Mouse (Mus musculus) liver, embryonic 14.5 days (tissue): ENCODE measurements at regions not wholly inside any gene's neighbourhood (a gene's known extent, or its start where the extent isn't known, plus 50 kb on each side); places are given as distances from the start of the nearest gene placed in this dataset.

Source experiments
- CTCF ChIP-seq: IDR thresholded peaks from 2 replicates; pipeline ENCODE4 v1.5.1; 2016; ENCODE audit warnings: antibody characterized with exemption, low read depth, control low read depth
- EP300 ChIP-seq: IDR thresholded peaks from 2 replicates; pipeline ENCODE4 v1.6.1; 2016; ENCODE audit warnings: antibody characterized with exemption, low read depth

- TF ChIP-seq CTCF: peak; percentile 41
- TF ChIP-seq EP300: no peak
These were observed 184.8 kb downstream of the Tmem26 start for GRCm38 (mm10) chr10:68908236-68908635.
